Comparison of ENCODE assay signal across 21 mouse cellular contexts in genomic region chr1:132870327-132870726, GRCm38 (mm10). TPM values are rescaled to one million over a fixed set of nuclear protein-coding genes. Genes with fewer than 3 reads are reported as not detected.
DNase-seq lines count a peak whose midpoint lies in the region; ATAC-seq lines count a peak whose summit lies in the region.
"Had no signal": no experiment of that assay in that cellular context is flagged by ENCODE, and none has a peak within 500 bp of the region (broad histone marks: within the 10 kb centered on the region; RNA-seq: fewer than 3 reads in every experiment).

No protein-coding gene starts in this region.

- no peak for ATAC-seq in forebrain, embryonic 12.5 days (ENCODE audit: low FRiP score)
- ATAC-seq in forebrain, embryonic 15.5 days (replicated peaks) = no peak
- ATAC-seq in midbrain, embryonic 15.5 days (replicated peaks) = no peak
- no peak for ATAC-seq in midbrain, embryonic 13.5 days
- ATAC-seq: activated CD4-positive, CD25-positive, alpha-beta regulatory T cell, adult 4 months; CD4-positive, CD25-positive, alpha-beta regulatory T cell, adult 4 months; forebrain, embryonic 14.5 days; forebrain, postnatal 0 days; Patski had no signal

- H3K4me2 ChIP-seq in forebrain, embryonic 12.5 days = no peak overlapping the region
- no peak overlapping the region for H3K4me2 ChIP-seq in forebrain, embryonic 15.5 days (replicated peaks)
- H3K4me2 ChIP-seq in midbrain, embryonic 15.5 days = no peak overlapping the region
- no peak overlapping the region for H3K4me2 ChIP-seq in midbrain, embryonic 13.5 days (replicated peaks)
- H3K4me2 ChIP-seq: embryonic facial prominence, embryonic 12.5 days had no signal

- no peaks in the 10 kb centered on the region for H3K36me3 ChIP-seq in forebrain, embryonic 12.5 days (replicated peaks)
- no peaks in the 10 kb centered on the region for H3K36me3 ChIP-seq in forebrain, embryonic 15.5 days
- H3K36me3 ChIP-seq in midbrain, embryonic 15.5 days (replicated peaks) = no peaks in the 10 kb centered on the region
- no peaks in the 10 kb centered on the region for H3K36me3 ChIP-seq in midbrain, embryonic 13.5 days
- H3K36me3 ChIP-seq: embryonic facial prominence, embryonic 10.5 days; embryonic facial prominence, embryonic 12.5 days; G1E had no signal

- peak; percentile 49 to 53 for DNase-seq in cerebellum, postnatal 10 days
- no peak for DNase-seq in cerebellum, adult 8-10 months
- DNase-seq: adrenal gland, adult 8-10 months; adrenal gland, postnatal 14 days; adrenal gland, postnatal 36 days; B cell, adult 2 months; cerebellum, adult 11-12 months; cerebellum, adult 2 months; cerebellum, adult 9-11 months; forebrain, postnatal 0 days had no signal

- no peaks in the 10 kb centered on the region for H3K4me1 ChIP-seq in forebrain, embryonic 12.5 days
- no peaks in the 10 kb centered on the region for H3K4me1 ChIP-seq in forebrain, embryonic 15.5 days
- H3K4me1 ChIP-seq in midbrain, embryonic 15.5 days = no peaks in the 10 kb centered on the region
- H3K4me1 ChIP-seq in midbrain, embryonic 13.5 days (replicated peaks) = no peaks in the 10 kb centered on the region
- H3K4me1 ChIP-seq: embryonic facial prominence, embryonic 10.5 days; embryonic facial prominence, embryonic 12.5 days had no signal

- H3K27me3 ChIP-seq in forebrain, embryonic 12.5 days = peaks cover 17% of the 10 kb centered on the region
- no peaks in the 10 kb centered on the region for H3K27me3 ChIP-seq in forebrain, embryonic 15.5 days
- H3K27me3 ChIP-seq in midbrain, embryonic 15.5 days (replicated peaks) = no peaks in the 10 kb centered on the region
- H3K27me3 ChIP-seq in midbrain, embryonic 13.5 days = no peaks in the 10 kb centered on the region
- H3K27me3 ChIP-seq: embryonic facial prominence, embryonic 12.5 days had no signal

- H3K9me3 ChIP-seq in forebrain, embryonic 12.5 days = no peaks in the 10 kb centered on the region
- no peaks in the 10 kb centered on the region for H3K9me3 ChIP-seq in forebrain, embryonic 15.5 days
- H3K9me3 ChIP-seq in midbrain, embryonic 15.5 days = no peaks in the 10 kb centered on the region
- H3K9me3 ChIP-seq in midbrain, embryonic 13.5 days = no peaks in the 10 kb centered on the region
- H3K9me3 ChIP-seq: embryonic facial prominence, embryonic 10.5 days; embryonic facial prominence, embryonic 12.5 days; G1E had no signal

- no peak overlapping the region for H3K4me3 ChIP-seq in forebrain, embryonic 12.5 days (replicated peaks)
- no peak overlapping the region for H3K4me3 ChIP-seq in forebrain, embryonic 15.5 days
- H3K4me3 ChIP-seq in midbrain, embryonic 15.5 days = no peak overlapping the region
- H3K4me3 ChIP-seq in midbrain, embryonic 13.5 days (replicated peaks) = no peak overlapping the region
- H3K4me3 ChIP-seq: embryonic facial prominence, embryonic 10.5 days; embryonic facial prominence, embryonic 12.5 days had no signal

- H3K9ac ChIP-seq in forebrain, embryonic 12.5 days = no peak overlapping the region
- H3K9ac ChIP-seq in forebrain, embryonic 15.5 days (replicated peaks) = no peak overlapping the region
- H3K9ac ChIP-seq in midbrain, embryonic 15.5 days = no peak overlapping the region
- H3K9ac ChIP-seq in midbrain, embryonic 13.5 days (replicated peaks) = no peak overlapping the region
- H3K9ac ChIP-seq: embryonic facial prominence, embryonic 12.5 days; forebrain, postnatal 0 days had no signal

- 52% methylated on average over 7 of the region's 7 CpGs for WGBS in forebrain, embryonic 12.5 days
- WGBS in forebrain, embryonic 15.5 days = 40% methylated on average over 7 of the region's 7 CpGs
- 46% methylated on average over 7 of the region's 7 CpGs for WGBS in midbrain, embryonic 15.5 days
- 49% methylated on average over 7 of the region's 7 CpGs for WGBS in midbrain, embryonic 13.5 days

- H3K27ac ChIP-seq in forebrain, embryonic 12.5 days = 0 out of 2 replicates have a peak overlapping the region, but pooled peaks have one; percentile 19
- no peak overlapping the region for H3K27ac ChIP-seq in forebrain, embryonic 15.5 days (replicated peaks)
- H3K27ac ChIP-seq in midbrain, embryonic 15.5 days = 0 out of 2 replicates have a peak overlapping the region, but pooled peaks have one; percentile 18
- no peak overlapping the region for H3K27ac ChIP-seq in midbrain, embryonic 13.5 days
- H3K27ac ChIP-seq: embryonic facial prominence, embryonic 10.5 days; embryonic facial prominence, embryonic 12.5 days had no signal

RNA-seq across cellular contexts. Expression of gene Lrrn2, which starts 9.7 kb away (rescaled TPM):
- polyA plus RNA-seq in forebrain, embryonic 12.5 days (2016; fragmentation: Nextera tagmentation; extraction: Ambion mirVana) = 17.9 and 19.8 TPM in 2 replicates
- polyA plus RNA-seq in forebrain, embryonic 15.5 days (2015; fragmentation: Nextera tagmentation; extraction: Ambion mirVana) = 47.8 and 50.3 TPM in 2 replicates
- polyA plus RNA-seq in midbrain, embryonic 15.5 days (2015; fragmentation: Nextera tagmentation; extraction: Ambion mirVana) = 56.8 and 60.2 TPM in 2 replicates
- 29.8 and 30.3 TPM in 2 replicates for polyA plus RNA-seq in midbrain, embryonic 13.5 days (2015; fragmentation: Nextera tagmentation; extraction: Ambion mirVana)
- polyA plus RNA-seq: activated CD4-positive, CD25-positive, alpha-beta regulatory T cell, adult 4 months; CD4-positive, CD25-positive, alpha-beta regulatory T cell, adult 4 months; G1E; Patski had no signal

Comparison
In these comparisons a context has a peak if more than half of its experiments do, and no peak if none do; other contexts are left out.
1. H3K27ac ChIP-seq: peak in forebrain, embryonic 12.5 days (single experiment) and midbrain, embryonic 15.5 days (single experiment); none in forebrain, embryonic 15.5 days (single experiment) and midbrain, embryonic 13.5 days (single experiment).